Mouse (Mus musculus): Measurements from ENCODE around the gene Cyb561d2. TPM values are rescaled to one million over a fixed set of nuclear protein-coding genes. Genes with fewer than 3 reads are reported as not detected.

Gene Cyb561d2
- 13.1 and 13.2 TPM in 2 replicates for polyA plus RNA-seq (2015; fragmentation: Nextera tagmentation; extraction: Ambion mirVana)

DNA sequence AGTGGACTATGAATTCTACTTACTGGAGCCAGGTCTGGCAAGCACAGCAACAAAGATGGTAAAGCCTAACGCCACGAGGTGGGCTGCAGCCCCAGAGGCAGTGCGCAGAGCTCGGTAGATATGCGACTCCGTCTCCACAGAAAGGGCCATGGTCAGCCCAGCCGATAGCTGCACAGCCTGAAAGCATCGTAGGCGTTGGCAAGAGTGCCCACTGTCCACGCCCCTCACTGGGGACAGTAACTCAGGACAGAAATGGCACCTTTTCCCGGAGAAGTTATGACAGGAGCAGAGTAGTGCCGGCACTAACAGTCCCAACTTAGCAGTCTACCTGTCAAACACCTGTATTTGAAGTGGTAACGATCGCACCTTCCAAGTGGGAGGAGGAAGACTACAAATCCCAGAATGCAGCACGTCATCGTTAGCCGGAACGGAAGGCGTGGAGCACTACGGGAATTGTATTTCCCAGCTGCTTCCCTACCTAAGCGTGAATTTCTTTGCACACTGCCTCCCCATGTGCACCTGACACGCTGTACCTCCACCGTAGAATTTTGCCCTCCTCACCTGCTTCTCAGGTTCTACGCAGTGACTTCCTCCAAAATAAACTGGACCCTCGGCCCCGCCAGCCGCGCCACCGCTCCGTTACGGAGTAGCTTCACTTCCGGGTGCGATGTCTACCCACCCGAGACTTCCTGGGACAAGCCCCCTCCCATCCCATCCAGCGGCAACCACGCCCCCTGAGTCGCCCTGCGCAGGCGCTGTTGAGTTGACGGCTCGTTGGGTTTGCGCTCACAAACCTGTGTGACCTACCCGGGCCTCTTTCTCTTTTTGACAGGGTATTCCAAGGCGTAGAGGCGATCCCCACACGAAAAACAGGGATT lies at the start of gene Cyb561d2, which contains the start of gene Nprl2:
Cyb561d2 (minus strand) TSS at position 720 of the 878 bp plus-strand sequence.
Nprl2 (plus strand) TSS at position 753 of the 878 bp plus-strand sequence.
- H3K27me3 ChIP-seq, result no peaks in the 10 kb centered on the region
- ATAC-seq (ENCODE audit: insufficient read depth), result peak; percentile 79
- H3K4me2 ChIP-seq, result peak within 1 kb of the TSS; percentile 93
- H3K36me3 ChIP-seq (replicated peaks), result peaks cover 53% of the 10 kb centered on the region
- WGBS (ENCODE audit: insufficient replicate concordance), result under 1% methylated on average over 46 of the region's 46 CpGs
- no peaks in the 10 kb centered on the region for H3K9me3 ChIP-seq (replicated peaks)
- peak within 1 kb of the TSS; percentile 65 for H3K9ac ChIP-seq
- peak within 1 kb of the TSS; percentile 81 for H3K4me3 ChIP-seq (replicated peaks)
- peaks cover 51% of the 10 kb centered on the region for H3K4me1 ChIP-seq (replicated peaks)
- peak within 1 kb of the TSS; percentile 86 for H3K27ac ChIP-seq (replicated peaks)

GRCm38 (mm10) chr9:107590773-107591060 lies 48.7 kb upstream of the Cyb561d2 start:
- H3K4me1 ChIP-seq (replicated peaks), result peaks cover 52% of the 10 kb centered on the region
- H3K9me3 ChIP-seq (replicated peaks), result no peaks in the 10 kb centered on the region
- ATAC-seq (ENCODE audit: insufficient read depth), result no peak
- 86% methylated on average over 6 of the region's 6 CpGs for WGBS (ENCODE audit: insufficient replicate concordance)
- H3K27me3 ChIP-seq, result no peaks in the 10 kb centered on the region
- H3K36me3 ChIP-seq (replicated peaks), result peaks cover 61% of the 10 kb centered on the region
- peak overlapping the region; percentile 82 for H3K4me2 ChIP-seq
- H3K27ac ChIP-seq (replicated peaks), result peak overlapping the region; percentile 96
- peak overlapping the region; percentile 78 for H3K4me3 ChIP-seq (replicated peaks)
- H3K9ac ChIP-seq, result peak overlapping the region; percentile 83

GRCm38 (mm10) chr9:107590058-107590772 lies 48.2 kb upstream of the Cyb561d2 start:
- Histone ChIP-seq H3K9ac (peak overlapping the region; percentile 83), H3K4me3 (replicated peaks) (peak overlapping the region; percentile 78), H3K4me1 (replicated peaks) (peaks cover 57% of the 10 kb centered on the region), H3K36me3 (replicated peaks) (peaks cover 62% of the 10 kb centered on the region), H3K9me3 (replicated peaks) (no peaks in the 10 kb centered on the region), H3K27ac (replicated peaks) (peak overlapping the region; percentile 96), H3K4me2 (peak overlapping the region; percentile 82), H3K27me3 (no peaks in the 10 kb centered on the region)
- ATAC-seq (ENCODE audit: insufficient read depth), result peak; percentile 6; the same call in 1 of the 2 replicates
- 68% methylated on average over 25 of the region's 25 CpGs for WGBS (ENCODE audit: insufficient replicate concordance)

GRCm38 (mm10) chr9:107587833-107588639 lies 46.0 kb upstream of the Cyb561d2 start:
- peak overlapping the region; percentile 82 for H3K4me2 ChIP-seq
- H3K4me3 ChIP-seq (replicated peaks), result peak overlapping the region; percentile 78
- peaks cover 75% of the 10 kb centered on the region for H3K4me1 ChIP-seq (replicated peaks)
- no peaks in the 10 kb centered on the region for H3K27me3 ChIP-seq
- H3K9ac ChIP-seq, result peak overlapping the region; percentile 83
- peak; percentile 10 for ATAC-seq (ENCODE audit: insufficient read depth)
- peaks cover 60% of the 10 kb centered on the region for H3K36me3 ChIP-seq (replicated peaks)
- WGBS (ENCODE audit: insufficient replicate concordance), result 2% methylated on average over 33 of the region's 33 CpGs
- peak overlapping the region; percentile 96 for H3K27ac ChIP-seq (replicated peaks)
- H3K9me3 ChIP-seq (replicated peaks), result no peaks in the 10 kb centered on the region

GRCm38 (mm10) chr9:107586974-107587832 lies 45.2 kb upstream of the Cyb561d2 start, which contains the start of gene Ifrd2:
Gene Ifrd2 (plus strand): TSS chr9:107587642.
- H3K27me3 ChIP-seq, result no peaks in the 10 kb centered on the region
- peak; percentile 93 for ATAC-seq (ENCODE audit: insufficient read depth)
- peak within 1 kb of the TSS; percentile 78 for H3K4me3 ChIP-seq (replicated peaks)
- H3K4me2 ChIP-seq, result peak within 1 kb of the TSS; percentile 82
- H3K9ac ChIP-seq, result peak within 1 kb of the TSS; percentile 83
- 8% methylated on average over 46 of the region's 46 CpGs for WGBS (ENCODE audit: insufficient replicate concordance)
- H3K4me1 ChIP-seq (replicated peaks), result peaks cover 82% of the 10 kb centered on the region
- no peaks in the 10 kb centered on the region for H3K9me3 ChIP-seq (replicated peaks)
- H3K27ac ChIP-seq (replicated peaks), result peak within 1 kb of the TSS; percentile 96
- H3K36me3 ChIP-seq (replicated peaks), result peaks cover 54% of the 10 kb centered on the region

DNA sequence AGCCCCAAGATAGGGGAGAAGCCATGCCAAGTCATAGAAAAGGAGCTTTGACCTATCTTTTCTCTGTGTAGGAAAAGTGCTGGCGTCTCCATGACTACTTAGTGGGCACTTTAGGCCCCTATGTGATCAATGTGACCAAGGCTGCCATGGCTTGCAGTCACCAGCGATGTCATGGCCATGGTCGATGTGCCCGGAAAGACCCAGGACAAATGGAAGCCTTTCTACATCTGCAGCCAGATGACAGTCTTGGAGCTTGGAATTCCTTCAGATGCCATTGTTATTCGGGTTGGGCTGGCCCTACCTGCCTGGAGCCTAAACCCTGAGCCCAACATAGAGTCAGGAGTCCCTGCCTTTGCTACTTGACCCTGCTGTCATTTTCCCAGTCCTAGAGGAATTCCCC lies 44.5 kb upstream of the Cyb561d2 start:
- peak overlapping the region; percentile 78 for H3K4me3 ChIP-seq (replicated peaks)
- WGBS (ENCODE audit: insufficient replicate concordance), result 77% methylated on average over 5 of the region's 5 CpGs
- H3K27ac ChIP-seq (replicated peaks), result peak overlapping the region; percentile 96
- ATAC-seq (ENCODE audit: insufficient read depth), result no peak
- H3K36me3 ChIP-seq (replicated peaks), result peaks cover 47% of the 10 kb centered on the region
- H3K9me3 ChIP-seq (replicated peaks), result no peaks in the 10 kb centered on the region
- H3K9ac ChIP-seq, result peak overlapping the region; percentile 57
- H3K4me2 ChIP-seq, result peak overlapping the region; percentile 82
- no peaks in the 10 kb centered on the region for H3K27me3 ChIP-seq
- peaks cover 86% of the 10 kb centered on the region for H3K4me1 ChIP-seq (replicated peaks)

DNA sequence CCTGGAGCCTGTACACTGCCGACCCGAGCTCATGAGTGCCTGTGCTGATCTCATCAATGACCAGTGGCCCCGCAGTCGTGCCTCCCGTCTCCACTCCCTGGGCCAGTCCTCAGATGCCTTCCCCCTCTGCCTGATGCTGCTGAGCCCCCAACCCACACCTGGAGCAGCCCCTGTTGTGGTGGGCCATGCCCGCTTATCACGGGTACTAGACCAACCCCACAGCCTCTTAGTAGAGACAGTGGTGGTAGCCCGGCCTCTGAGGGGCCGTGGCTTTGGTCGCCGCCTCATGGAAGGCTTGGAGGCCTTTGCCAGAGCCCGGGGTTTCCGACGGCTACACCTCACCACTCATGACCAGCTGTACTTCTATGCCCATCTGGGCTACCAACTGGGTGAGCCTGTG lies 41.2 kb upstream of the Cyb561d2 start:
- 87% methylated on average over 14 of the region's 14 CpGs for WGBS (ENCODE audit: insufficient replicate concordance)
- no peaks in the 10 kb centered on the region for H3K9me3 ChIP-seq (replicated peaks)
- no peak for ATAC-seq (ENCODE audit: insufficient read depth)
- H3K4me2 ChIP-seq, result no peak overlapping the region
- no peaks in the 10 kb centered on the region for H3K27me3 ChIP-seq
- H3K36me3 ChIP-seq (replicated peaks), result peaks cover 22% of the 10 kb centered on the region
- peaks cover 83% of the 10 kb centered on the region for H3K4me1 ChIP-seq (replicated peaks)
- H3K27ac ChIP-seq (replicated peaks), result peak overlapping the region; percentile 96; the same call in 1 of the 2 replicates
- no peak overlapping the region for H3K4me3 ChIP-seq (replicated peaks)
- H3K9ac ChIP-seq, result no peak overlapping the region

- peak overlapping the region; percentile 96 for H3K27ac ChIP-seq (replicated peaks)
- WGBS (ENCODE audit: insufficient replicate concordance), result 81% methylated on average over 7 of the region's 7 CpGs
- H3K4me1 ChIP-seq (replicated peaks), result peaks cover 89% of the 10 kb centered on the region
- no peaks in the 10 kb centered on the region for H3K27me3 ChIP-seq
- peak overlapping the region; percentile 80; the same call in 1 of the 2 replicates for H3K4me2 ChIP-seq
- H3K9me3 ChIP-seq (replicated peaks), result no peaks in the 10 kb centered on the region
- peak overlapping the region; percentile 70; the same call in 1 of the 2 replicates for H3K9ac ChIP-seq
- no peak overlapping the region for H3K4me3 ChIP-seq (replicated peaks)
- ATAC-seq (ENCODE audit: insufficient read depth), result no peak
- peaks cover 22% of the 10 kb centered on the region for H3K36me3 ChIP-seq (replicated peaks)
Observed at GRCm38 (mm10) chr9:107582509-107583062, 40.6 kb upstream of the Cyb561d2 start.

- Histone ChIP-seq H3K27me3 (no peaks in the 10 kb centered on the region), H3K36me3 (replicated peaks) (peaks cover 22% of the 10 kb centered on the region), H3K9me3 (replicated peaks) (no peaks in the 10 kb centered on the region), H3K4me1 (replicated peaks) (peaks cover 94% of the 10 kb centered on the region), H3K9ac (peak overlapping the region; percentile 70), H3K27ac (replicated peaks) (peak overlapping the region; percentile 96), H3K4me3 (replicated peaks) (peak overlapping the region; percentile 64), H3K4me2 (peak overlapping the region; percentile 80)
- 23% methylated on average over 4 of the region's 4 CpGs for WGBS (ENCODE audit: insufficient replicate concordance)
- ATAC-seq (ENCODE audit: insufficient read depth), result no peak
Observed at GRCm38 (mm10) chr9:107581584-107581983, 39.6 kb upstream of the Cyb561d2 start.

All from liver, embryonic 15.5 days (tissue).